Mouse (Mus musculus): ENCODE measurements at regions not wholly inside any gene's neighbourhood (a gene's known extent, or its start where the extent isn't known, plus 50 kb on each side); places are given as distances from the start of the nearest gene placed in this dataset.
A peak's percentile ranks its signal among the peaks of the same experiment; 100 is the strongest.

- DNase-seq (ENCODE audit: low spot score in 2 of 2): no peak
These were observed 338.9 kb upstream of the Tmc3 start for GRCm38 (mm10) chr7:83245867-83246266.

- no peak for DNase-seq (ENCODE audit: low spot score in 2 of 2)
These were observed 332.6 kb upstream of the Tmc3 start for GRCm38 (mm10) chr7:83251995-83252563.

- no peak for DNase-seq (ENCODE audit: low spot score in 2 of 2)
These were observed 331.7 kb upstream of the Tmc3 start for GRCm38 (mm10) chr7:83253001-83253400.

- DNase-seq (ENCODE audit: low spot score in 2 of 2): no peak
These were observed 331.3 kb upstream of the Tmc3 start for GRCm38 (mm10) chr7:83253432-83253831.

- DNase-seq (ENCODE audit: low spot score in 2 of 2): no peak
These were observed 330.3 kb upstream of the Tmc3 start for GRCm38 (mm10) chr7:83254411-83254810.

GRCm38 (mm10) chr7:83256236-83256784, 328.4 kb upstream of the Tmc3 start:
- no peak for DNase-seq (ENCODE audit: low spot score in 2 of 2)

GRCm38 (mm10) chr7:83258363-83258916, 326.3 kb upstream of the Tmc3 start:
- no peak for DNase-seq (ENCODE audit: low spot score in 2 of 2)

- DNase-seq (ENCODE audit: low spot score in 2 of 2): no peak
These were observed 323.2 kb upstream of the Tmc3 start for GRCm38 (mm10) chr7:83261489-83261888.

GRCm38 (mm10) chr7:83289915-83290773, 294.6 kb upstream of the Tmc3 start:
- DNase-seq (ENCODE audit: low spot score in 2 of 2): no peak

- no peak for DNase-seq (ENCODE audit: low spot score in 2 of 2)
These were observed 277.6 kb upstream of the Tmc3 start for GRCm38 (mm10) chr7:83307112-83307511.

- DNase-seq (ENCODE audit: low spot score in 2 of 2): no peak
These were observed 272.6 kb upstream of the Tmc3 start for GRCm38 (mm10) chr7:83312172-83312571.

- no peak for DNase-seq (ENCODE audit: low spot score in 2 of 2)
These were observed 254.8 kb upstream of the Tmc3 start for GRCm38 (mm10) chr7:83329809-83330412.

- no peak for DNase-seq (ENCODE audit: low spot score in 2 of 2)
These were observed 237.5 kb upstream of the Tmc3 start for GRCm38 (mm10) chr7:83347103-83347754.

- peak in 1 of 2 experiments; percentile 19 for DNase-seq (ENCODE audit: low spot score in 2 of 2)
These were observed 215.5 kb upstream of the Tmc3 start for GRCm38 (mm10) chr7:83369191-83369590.

- DNase-seq (ENCODE audit: low spot score in 2 of 2): peak in 1 of 2 experiments; percentile 24
These were observed 215.1 kb upstream of the Tmc3 start for GRCm38 (mm10) chr7:83369605-83370004.

- DNase-seq (ENCODE audit: low spot score in 2 of 2): no peak
These were observed 207.9 kb upstream of the Tmc3 start for GRCm38 (mm10) chr7:83376826-83377225.

GRCm38 (mm10) chr7:83381381-83382181, 203.1 kb upstream of the Tmc3 start:
- no peak for DNase-seq (ENCODE audit: low spot score in 2 of 2)

GRCm38 (mm10) chr7:83382803-83383363, 201.8 kb upstream of the Tmc3 start:
- DNase-seq (ENCODE audit: low spot score in 2 of 2): peak in 1 of 2 experiments; percentile 35

- DNase-seq (ENCODE audit: low spot score in 2 of 2): no peak
These were observed 193.3 kb upstream of the Tmc3 start for GRCm38 (mm10) chr7:83391388-83391787.

GRCm38 (mm10) chr7:83392181-83392580, 192.5 kb upstream of the Tmc3 start:
- DNase-seq (ENCODE audit: low spot score in 2 of 2): no peak

Data from cerebellum, postnatal 4 days (tissue).